Mouse (Mus musculus): Measurements from ENCODE around the gene Ccdc169.
"Not testable (repeated sequence)": the region's sequence is repeated elsewhere in the genome, so short reads cannot be mapped to it uniquely, and the experiment has no call there.

The Ccdc169 gene

GRCm38 (mm10) chr3:55195581-55196327, 58.6 kb downstream of the Ccdc169 start:
- peak; percentile 29 to 56 for DNase-seq (ENCODE audit: low spot score in 2 of 2)

GRCm38 (mm10) chr3:55196328-55196710, 59.2 kb downstream of the Ccdc169 start:
- no peak for DNase-seq (ENCODE audit: low spot score in 2 of 2)

- not testable (repeated sequence) for DNase-seq (ENCODE audit: low spot score in 2 of 2)
Observed at GRCm38 (mm10) chr3:55203621-55204020, 66.5 kb downstream of the Ccdc169 start.

- no peak for DNase-seq (ENCODE audit: low spot score in 2 of 2)
Observed at GRCm38 (mm10) chr3:55206413-55206812, 69.3 kb downstream of the Ccdc169 start.

DNA sequence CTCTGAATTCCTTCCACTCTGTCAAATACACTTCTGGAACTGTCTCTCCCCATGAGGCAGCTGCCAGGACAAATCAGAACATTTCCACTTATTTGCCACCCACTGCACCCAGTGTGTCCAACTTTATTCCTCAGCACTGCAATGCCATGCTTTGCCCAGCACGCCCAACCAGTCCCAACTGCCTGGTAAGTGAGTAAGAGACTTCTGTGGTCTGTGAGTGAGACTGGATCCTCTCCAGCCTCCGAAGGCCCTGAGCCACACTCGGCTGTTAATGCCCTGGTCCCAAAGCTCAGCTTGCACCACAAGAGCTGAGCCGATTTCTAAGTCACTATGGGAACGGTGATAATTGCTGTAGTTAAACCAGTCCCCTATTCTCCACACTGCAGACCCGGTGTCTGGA, 70.5 kb downstream of the Ccdc169 start:
- no peak for DNase-seq (ENCODE audit: low spot score in 2 of 2)

DNA sequence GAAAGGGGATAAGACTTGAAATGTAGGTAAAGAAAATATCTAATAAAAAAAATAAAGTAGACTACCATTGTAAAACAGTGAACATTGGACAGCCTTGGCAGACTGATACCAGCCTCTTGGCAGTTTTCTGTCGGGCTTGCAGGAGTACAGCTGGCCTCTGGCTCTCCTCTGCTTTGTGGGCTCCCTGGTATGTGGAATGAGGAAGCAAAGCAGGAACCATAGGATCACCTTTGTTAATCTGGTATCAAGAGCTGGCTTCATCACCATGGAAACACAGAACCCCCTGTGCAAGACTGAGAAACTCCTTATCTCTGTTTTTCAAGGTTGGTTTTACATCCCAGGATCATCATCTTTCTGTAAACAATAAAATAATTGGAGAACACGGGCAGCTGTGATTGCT, 75.1 kb downstream of the Ccdc169 start:
- DNase-seq (ENCODE audit: low spot score in 2 of 2), result no peak

GRCm38 (mm10) chr3:55213785-55214184, 76.6 kb downstream of the Ccdc169 start:
- no peak for DNase-seq (ENCODE audit: low spot score in 2 of 2)

DNA sequence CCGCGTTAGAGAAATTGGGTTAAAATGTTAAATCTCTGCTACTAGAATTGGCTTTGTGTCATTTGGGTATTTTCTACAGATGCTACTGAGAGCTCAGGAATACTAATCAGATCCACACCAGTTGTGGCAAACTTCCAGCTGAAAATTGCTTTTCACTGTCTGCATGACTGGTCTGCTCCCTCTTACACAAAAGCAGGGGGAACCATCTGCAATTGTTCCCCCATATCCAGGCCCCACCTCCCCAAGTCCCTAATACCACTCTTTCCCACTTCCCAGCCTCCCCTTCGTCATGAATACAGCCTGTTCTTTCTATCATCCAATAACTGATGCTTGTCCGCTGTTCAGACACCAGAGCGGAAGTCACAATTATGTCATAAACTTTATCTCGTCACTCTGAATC, 77.3 kb downstream of the Ccdc169 start:
- DNase-seq (ENCODE audit: low spot score in 2 of 2), result no peak

- no peak for DNase-seq (ENCODE audit: low spot score in 2 of 2)
Observed at GRCm38 (mm10) chr3:55222502-55222901, 85.4 kb downstream of the Ccdc169 start.
